Mouse (Mus musculus): Measurements from ENCODE around the gene Dcdc2a.

GRCm38 (mm10) chr13:25097348-25097747 is 41.5 kb downstream of the Dcdc2a start:
- TF ChIP-seq CTCF (IDR thresholded peaks at IDR 0.05; ENCODE audit: low read depth) (no peak), EP300 (IDR thresholded peaks at IDR 0.05; ENCODE audit: low read depth) (no peak)
